Mouse (Mus musculus) cortical plate, adult 2 months (tissue): ENCODE measurements around the gene Shc4.

ENCODE experiments used
- CTCF ChIP-seq: fragments of 200-500 bp; IDR thresholded peaks from 2 replicates; pipeline ENCODE4 v1.5.1; 2011; ENCODE audit warnings: mild to moderate bottlenecking, control low read depth, low read length; ENCODE audit not compliant: insufficient read depth; ENCODE audit errors: extremely low read depth
- POLR2A ChIP-seq: fragments of 200-500 bp; IDR thresholded peaks from 2 replicates; pipeline ENCODE4 v1.6.1; 2011; ENCODE audit warnings: mild to moderate bottlenecking, low read length, control low read depth; ENCODE audit not compliant: insufficient read depth; ENCODE audit errors: extremely low read depth

- TF ChIP-seq CTCF (no peak), POLR2A (no peak)
These were observed 57.3 kb downstream of the Shc4 start for GRCm38 (mm10) chr2:125666668-125667067.
